Mouse (Mus musculus): ENCODE data around the gene Slc2a13.

DNA sequence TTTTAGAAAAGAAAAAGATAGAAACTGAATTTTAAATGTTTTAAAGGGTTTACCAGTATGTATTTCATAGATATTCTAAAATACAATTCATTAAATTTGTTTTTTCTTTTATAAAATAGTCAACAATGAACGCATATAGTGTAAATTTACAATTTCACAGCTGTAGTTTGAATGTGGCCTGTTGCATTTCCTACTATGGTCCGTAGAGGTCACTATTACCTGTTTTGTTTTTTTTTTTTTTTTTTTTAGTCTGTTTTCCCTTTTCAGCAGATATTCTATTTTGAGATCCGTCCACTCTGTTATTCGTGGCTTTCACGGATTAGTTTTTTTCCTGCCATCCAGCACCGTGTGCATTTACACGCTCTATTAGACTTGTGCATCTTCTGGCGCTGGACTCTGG lies 320.1 kb downstream of the Slc2a13 start:
- no peak for TF ChIP-seq POLR2A (IDR thresholded peaks at IDR 0.05; ENCODE audit: borderline replicate concordance, extremely low read depth, low read depth, low read length)
- no peak for TF ChIP-seq CTCF (IDR thresholded peaks at IDR 0.05; ENCODE audit: insufficient read depth, low read length)
